Mouse (Mus musculus) stomach, embryonic 15.5 days (tissue): ENCODE results near the gene Tppp. TPM values are rescaled to one million over a fixed set of nuclear protein-coding genes. Genes with fewer than 3 reads are reported as not detected.
"Not testable (repeated sequence)": the region's sequence is repeated elsewhere in the genome, so short reads cannot be mapped to it uniquely, and the experiment has no call there.

Experiments used
- ATAC-seq: fragments of 200-750 bp; cut with Nextera tagmentation; 2 replicates; pipeline ENCODE4 v1.8.0; 2017; ENCODE audit warnings: low read depth, moderate number of reproducible peaks, moderate TSS enrichment; ENCODE audit not compliant: insufficient read depth, low FRiP score
- H3K27ac ChIP-seq: fragments of 300-500 bp; sonication (generic); 2 replicates; pipeline ENCODE4 v1.5.1; 2015; ENCODE audit warnings: mild to moderate bottlenecking, inconsistent platforms
- H3K27me3 ChIP-seq: fragments of 300-500 bp; sonication (generic); replicated peaks from 2 replicates; pipeline ENCODE4 v1.6.1; 2015; ENCODE audit warnings: inconsistent platforms
- H3K36me3 ChIP-seq: fragments of 300-500 bp; sonication (generic); 2 replicates; pipeline ENCODE4 v1.6.1; 2015; ENCODE audit warnings: inconsistent platforms
- H3K4me1 ChIP-seq: fragments of 300-500 bp; sonication (generic); 2 replicates; pipeline ENCODE4 v1.6.1; 2015; ENCODE audit warnings: inconsistent platforms
- H3K4me2 ChIP-seq: fragments of 300-500 bp; sonication (generic); 2 replicates; pipeline ENCODE4 v1.6.1; 2015; ENCODE audit warnings: mild to moderate bottlenecking, inconsistent platforms
- H3K4me3 ChIP-seq: fragments of 300-500 bp; sonication (generic); replicated peaks from 2 replicates; pipeline ENCODE4 v1.5.1; 2015; ENCODE audit warnings: inconsistent platforms
- H3K9ac ChIP-seq: fragments of 300-500 bp; sonication (generic); 2 replicates; pipeline ENCODE4 v1.6.1; 2015; ENCODE audit warnings: inconsistent platforms
- H3K9me3 ChIP-seq: fragments of 300-500 bp; sonication (generic); 2 replicates; pipeline ENCODE4 v1.6.1; 2016; ENCODE audit warnings: inconsistent platforms
- WGBS: fragments of 180-500 bp; shearing (Covaris S2); methylation state at CpG from one replicate; pipeline ENCODE4 v1.1.7; 2015; 5-methylcytosine and 5-hydroxymethylcytosine counted together
- polyA plus RNA-seq: library from polyadenylated mRNA; unstranded; fragments of >200 nt; fragmentation: Nextera tagmentation; extraction: Ambion mirVana; gene quantifications from 2 replicates; pipeline ENCODE4 v1.2.1, GENCODE M21; 2015

The Tppp gene
- polyA plus RNA-seq, 1 experiment from 2014 or later = 2.8 TPM

- ATAC-seq = no peak
- Histone ChIP-seq H3K9me3 (no peaks in the 10 kb centered on the region), H3K27ac (no peak overlapping the region), H3K4me2 (no peak overlapping the region), H3K27me3 (no peaks in the 10 kb centered on the region), H3K4me3 (no peak overlapping the region), H3K36me3 (no peaks in the 10 kb centered on the region), H3K4me1 (no peaks in the 10 kb centered on the region), H3K9ac (no peak overlapping the region)
- WGBS = 89% methylated on average over 1 of the region's 1 CpGs
Observed at GRCm38 (mm10) chr13:74066576-74066975, 57.4 kb downstream of the Tppp start.

GRCm38 (mm10) chr13:74071244-74071643 is 62.0 kb downstream of the Tppp start:
- not testable (repeated sequence) for H3K4me1 ChIP-seq, H3K27ac ChIP-seq, H3K9me3 ChIP-seq, H3K4me2 ChIP-seq, H3K9ac ChIP-seq, H3K36me3 ChIP-seq, H3K27me3 ChIP-seq, H3K4me3 ChIP-seq
- WGBS = 68% methylated on average over 1 of the region's 1 CpGs
- ATAC-seq = peak; percentile 50; the same call in 1 of the 2 replicates

- WGBS = 48% methylated on average over 3 of the region's 3 CpGs
- Histone ChIP-seq H3K36me3 (no peaks in the 10 kb centered on the region), H3K4me2 (no peak overlapping the region), H3K9ac (no peak overlapping the region), H3K9me3 (no peaks in the 10 kb centered on the region), H3K27ac (no peak overlapping the region), H3K4me3 (no peak overlapping the region), H3K27me3 (no peaks in the 10 kb centered on the region), H3K4me1 (no peaks in the 10 kb centered on the region)
- no peak for ATAC-seq
Observed at GRCm38 (mm10) chr13:74071714-74072113, 62.5 kb downstream of the Tppp start.

GRCm38 (mm10) chr13:74073369-74073768 is 64.2 kb downstream of the Tppp start:
- H3K9me3 ChIP-seq = no peaks in the 10 kb centered on the region
- 85% methylated on average over 7 of the region's 7 CpGs for WGBS
- H3K36me3 ChIP-seq = no peaks in the 10 kb centered on the region

More at GRCm38 (mm10) chr13:74073369-74073768, 64.2 kb downstream of the Tppp start:
- H3K27ac ChIP-seq = no peak overlapping the region
- no peaks in the 10 kb centered on the region for H3K4me1 ChIP-seq
- H3K27me3 ChIP-seq = no peaks in the 10 kb centered on the region
- H3K9ac ChIP-seq = no peak overlapping the region
- ATAC-seq = no peak
- no peak overlapping the region for H3K4me2 ChIP-seq
- H3K4me3 ChIP-seq = no peak overlapping the region

Other genes starting within 250 kb of the Tppp start
- gene Nkd2, start 161.8 kb upstream of the Tppp start, polyA plus RNA-seq = 4.1 and 4.2 TPM in 2 replicates
- gene Trip13, start 71.6 kb upstream of the Tppp start, polyA plus RNA-seq = 32.8 and 35.9 TPM in 2 replicates
- gene Brd9, start 71.6 kb upstream of the Tppp start, polyA plus RNA-seq = 41.7 and 43.9 TPM in 2 replicates
- gene Zdhhc11, start 45.6 kb upstream of the Tppp start, polyA plus RNA-seq = not detected in 2 replicates
- gene Cep72, start 52.9 kb downstream of the Tppp start, polyA plus RNA-seq = 11.1 and 11.2 TPM in 2 replicates
- 0.55 and 1.1 TPM in 2 replicates for gene Slc9a3, start 112.0 kb downstream of the Tppp start, polyA plus RNA-seq
- gene Exoc3, start 199.3 kb downstream of the Tppp start, polyA plus RNA-seq = 59.6 and 67.2 TPM in 2 replicates